Mouse (Mus musculus) stomach, embryonic 14.5 days (tissue): ENCODE results near the gene C130050O18Rik. TPM values are rescaled to one million over a fixed set of nuclear protein-coding genes. Genes with fewer than 3 reads are reported as not detected.
"Not testable (repeated sequence)": the region's sequence is repeated elsewhere in the genome, so short reads cannot be mapped to it uniquely, and the experiment has no call there.

Experiments
- ATAC-seq: fragments of 200-750 bp; cut with Nextera tagmentation; 2 replicates; pipeline ENCODE4 v1.8.0; 2017; ENCODE audit warnings: low read depth, moderate TSS enrichment; ENCODE audit not compliant: insufficient number of reproducible peaks, insufficient read depth, low FRiP score
- H3K27ac ChIP-seq: fragments of 300-500 bp; sonication (generic); 2 replicates; pipeline ENCODE4 v1.5.1; 2014; ENCODE audit warnings: mild to moderate bottlenecking, low read length, moderate library complexity, mixed read lengths
- H3K27me3 ChIP-seq: fragments of 300-500 bp; sonication (generic); 2 replicates; pipeline ENCODE4 v1.6.1; 2014; ENCODE audit warnings: low read length, control low read depth, mixed read lengths; ENCODE audit not compliant: control insufficient read depth, insufficient read depth
- H3K36me3 ChIP-seq: fragments of 300-500 bp; sonication (generic); 2 replicates; pipeline ENCODE4 v1.6.1; 2014; ENCODE audit warnings: mild to moderate bottlenecking, control low read depth, low read length, moderate library complexity, mixed read lengths; ENCODE audit not compliant: control insufficient read depth, insufficient read depth
- H3K4me1 ChIP-seq: fragments of 300-500 bp; sonication (generic); 2 replicates; pipeline ENCODE4 v1.6.1; 2014; ENCODE audit warnings: low read length, control low read depth, mixed read lengths; ENCODE audit not compliant: control insufficient read depth, insufficient read depth
- H3K4me2 ChIP-seq: fragments of 300-500 bp; sonication (generic); replicated peaks from 2 replicates; pipeline ENCODE4 v1.6.1; 2014; ENCODE audit warnings: low read depth, low read length, control low read depth
- H3K4me3 ChIP-seq: fragments of 300-500 bp; sonication (generic); 2 replicates; pipeline ENCODE4 v1.5.1; 2014; ENCODE audit warnings: low read depth, low read length, control low read depth
- H3K9ac ChIP-seq: fragments of 300-500 bp; sonication (generic); replicated peaks from 2 replicates; pipeline ENCODE4 v1.6.1; 2014; ENCODE audit warnings: low read depth, mild to moderate bottlenecking, control low read depth, low read length, moderate library complexity, mixed read lengths
- H3K9me3 ChIP-seq: fragments of 300-500 bp; sonication (generic); 2 replicates; pipeline ENCODE4 v1.6.1; 2016; ENCODE audit warnings: low read depth, low read length, control low read depth; ENCODE audit not compliant: control insufficient read depth
- WGBS: fragments of 180-500 bp; shearing (Covaris S2); extraction: QIAGEN DNeasy Blood & Tissue Kit; methylation state at CpG from one replicate; pipeline ENCODE4 v1.1.7; 2014; 5-methylcytosine and 5-hydroxymethylcytosine counted together
- polyA plus RNA-seq: library from polyadenylated mRNA; unstranded; fragments of >200 nt; fragmentation: Nextera tagmentation; extraction: Ambion mirVana; gene quantifications from 2 replicates; pipeline ENCODE4 v1.2.1, GENCODE M21; 2014

C130050O18Rik gene
- polyA plus RNA-seq, 1 experiment from 2014 or later, result 0.48 TPM

- Histone ChIP-seq H3K27ac (no peak overlapping the region; the same call in 1 of the 2 replicates), H3K27me3 (no peaks in the 10 kb centered on the region), H3K4me1 (peaks cover 32% of the 10 kb centered on the region), H3K4me3 (no peak overlapping the region), H3K9me3 (no peaks in the 10 kb centered on the region), H3K9ac (no peak overlapping the region), H3K36me3 (no peaks in the 10 kb centered on the region), H3K4me2 (no peak overlapping the region)
- ATAC-seq, result no peak
- WGBS, result 83% methylated on average over 9 of the region's 9 CpGs
Observed at GRCm38 (mm10) chr5:139383234-139383633, 21.8 kb upstream of the C130050O18Rik start.

- 40% methylated on average over 10 of the region's 10 CpGs for WGBS
- Histone ChIP-seq H3K9ac (no peak overlapping the region), H3K27ac (no peak overlapping the region), H3K27me3 (no peaks in the 10 kb centered on the region), H3K4me2 (no peak overlapping the region), H3K4me3 (no peak overlapping the region), H3K9me3 (no peaks in the 10 kb centered on the region), H3K36me3 (no peaks in the 10 kb centered on the region), H3K4me1 (peaks cover 35% of the 10 kb centered on the region)
- ATAC-seq, result no peak
Observed at GRCm38 (mm10) chr5:139384531-139384930, 20.5 kb upstream of the C130050O18Rik start.

GRCm38 (mm10) chr5:139386047-139386446, 19.0 kb upstream of the C130050O18Rik start:
- Histone ChIP-seq H3K4me3 (no peak overlapping the region), H3K4me2 (no peak overlapping the region), H3K27ac (no peak overlapping the region), H3K4me1 (peaks cover 32% of the 10 kb centered on the region), H3K9me3 (no peaks in the 10 kb centered on the region), H3K9ac (no peak overlapping the region), H3K27me3 (no peaks in the 10 kb centered on the region), H3K36me3 (no peaks in the 10 kb centered on the region)
- ATAC-seq, result no peak
- 95% methylated on average over 5 of the region's 5 CpGs for WGBS

- Histone ChIP-seq H3K4me2 (no peak overlapping the region), H3K4me3 (no peak overlapping the region), H3K9ac (no peak overlapping the region), H3K36me3 (no peaks in the 10 kb centered on the region), H3K27me3 (no peaks in the 10 kb centered on the region), H3K4me1 (peaks cover 28% of the 10 kb centered on the region), H3K9me3 (no peaks in the 10 kb centered on the region), H3K27ac (no peak overlapping the region)
- 76% methylated on average over 10 of the region's 10 CpGs for WGBS
- ATAC-seq, result no peak
Observed at GRCm38 (mm10) chr5:139387329-139388194, 17.5 kb upstream of the C130050O18Rik start.

- Histone ChIP-seq H3K4me1 (peaks cover 24% of the 10 kb centered on the region), H3K27me3 (no peaks in the 10 kb centered on the region), H3K4me2 (no peak overlapping the region), H3K9ac (no peak overlapping the region; the same call in 1 of the 2 replicates), H3K27ac (peak overlapping the region; percentile 55; the same call in 1 of the 2 replicates), H3K9me3 (no peaks in the 10 kb centered on the region), H3K36me3 (no peaks in the 10 kb centered on the region), H3K4me3 (no peak overlapping the region)
- WGBS, result 67% methylated on average over 4 of the region's 4 CpGs
- ATAC-seq, result no peak
Observed at GRCm38 (mm10) chr5:139388195-139388570, 16.9 kb upstream of the C130050O18Rik start.

- ATAC-seq, result no peak
- Histone ChIP-seq H3K27me3 (no peaks in the 10 kb centered on the region), H3K4me1 (peaks cover 24% of the 10 kb centered on the region), H3K9ac (no peak overlapping the region; the same call in 1 of the 2 replicates), H3K4me3 (no peak overlapping the region), H3K27ac (peak overlapping the region; percentile 55; the same call in 1 of the 2 replicates), H3K9me3 (no peaks in the 10 kb centered on the region), H3K36me3 (no peaks in the 10 kb centered on the region), H3K4me2 (no peak overlapping the region)
- WGBS, result 62% methylated on average over 17 of the region's 17 CpGs
Observed at GRCm38 (mm10) chr5:139388694-139389675, 16.1 kb upstream of the C130050O18Rik start.

GRCm38 (mm10) chr5:139389676-139390061, 15.4 kb upstream of the C130050O18Rik start:
- peak overlapping the region; percentile 23 for H3K27ac ChIP-seq
- 3% methylated on average over 6 of the region's 6 CpGs for WGBS
- no peaks in the 10 kb centered on the region for H3K9me3 ChIP-seq
- no peaks in the 10 kb centered on the region for H3K27me3 ChIP-seq
- no peak overlapping the region for H3K4me3 ChIP-seq
- peak; percentile 83 for ATAC-seq
- H3K4me1 ChIP-seq, result peaks cover 21% of the 10 kb centered on the region
- no peak overlapping the region for H3K4me2 ChIP-seq
- no peak overlapping the region for H3K9ac ChIP-seq
- H3K36me3 ChIP-seq, result no peaks in the 10 kb centered on the region

- not testable (repeated sequence) for ATAC-seq, H3K27me3 ChIP-seq, H3K4me2 ChIP-seq, H3K9me3 ChIP-seq, H3K27ac ChIP-seq, H3K4me3 ChIP-seq, H3K36me3 ChIP-seq, H3K9ac ChIP-seq
- H3K4me1 ChIP-seq, result peaks cover 19% of the 10 kb centered on the region
- 72% methylated on average over 5 of the region's 5 CpGs for WGBS
Observed at GRCm38 (mm10) chr5:139390324-139391119, 14.6 kb upstream of the C130050O18Rik start.
